Mouse (Mus musculus): ENCODE data around the gene Hrc.
A peak's percentile ranks its signal among the peaks of the same experiment; 100 is the strongest.

The Hrc gene

DNA sequence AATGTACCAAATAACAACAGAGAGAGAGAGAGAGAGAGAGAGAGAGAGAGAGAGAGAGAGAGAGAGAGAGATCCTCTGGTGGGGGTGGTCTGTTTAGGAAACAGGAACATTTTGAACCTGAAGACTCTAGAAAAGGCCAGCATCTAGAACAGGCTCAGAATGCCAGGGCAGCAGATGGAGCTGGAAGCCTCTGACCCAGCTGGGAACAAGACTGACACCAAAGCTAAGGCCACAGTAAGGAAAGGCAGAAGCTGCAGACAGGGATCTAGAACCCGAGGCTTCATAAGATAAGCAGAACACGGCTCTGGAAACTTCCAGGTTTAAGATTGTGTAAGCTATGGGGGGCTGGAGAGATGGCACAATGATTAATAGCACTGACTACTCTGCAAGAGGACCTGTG is 28.9 kb downstream of the Hrc start:
- no peak for DNase-seq (ENCODE audit: extremely low spot score, low read depth, low spot score)

DNA sequence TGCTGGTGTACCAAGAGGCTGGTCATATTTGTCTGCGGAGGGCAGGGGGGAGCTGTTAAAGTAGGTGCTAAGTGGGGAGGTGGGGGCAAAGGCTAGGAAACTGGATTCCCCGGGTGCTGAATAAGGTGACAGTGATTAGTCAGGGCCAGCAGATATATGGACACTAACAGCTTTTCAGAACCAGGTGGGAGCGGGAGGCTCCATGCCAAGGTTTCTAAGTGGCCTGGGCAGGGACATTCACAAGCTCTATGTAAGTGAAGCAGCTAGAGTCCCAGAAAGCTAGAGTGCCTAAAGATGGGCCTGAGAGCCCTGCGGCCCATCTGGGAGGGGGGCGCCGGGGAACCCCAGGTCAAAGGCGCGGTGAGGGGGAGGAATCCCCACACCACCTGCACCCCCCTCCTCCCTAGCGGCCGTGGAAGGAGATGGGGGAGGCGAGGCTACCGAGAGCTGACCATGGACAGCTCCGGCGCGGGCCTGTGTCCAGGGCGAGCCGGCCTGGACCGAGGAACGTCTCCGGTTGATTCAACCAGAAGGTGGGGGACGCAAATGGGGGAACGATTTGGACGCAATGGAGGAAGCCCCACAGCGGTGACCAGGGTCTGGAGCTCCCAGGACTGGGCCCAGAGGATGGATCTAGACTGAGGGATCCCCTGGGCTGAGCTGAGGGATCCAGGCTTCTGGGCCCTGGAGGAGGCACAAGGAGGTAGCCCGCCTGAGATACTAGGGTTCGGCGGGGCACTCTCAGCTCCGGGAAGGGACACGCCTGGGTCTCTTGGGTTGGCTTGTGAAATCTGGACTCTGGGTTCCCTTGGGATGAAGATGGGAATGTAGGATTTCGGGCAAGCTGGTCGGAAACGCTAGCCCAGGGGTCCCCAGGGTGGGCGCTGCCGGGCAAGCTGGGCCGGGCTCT is 30.9 kb downstream of the Hrc start:
- no peak for DNase-seq (ENCODE audit: extremely low spot score, low read depth, low spot score)

DNA sequence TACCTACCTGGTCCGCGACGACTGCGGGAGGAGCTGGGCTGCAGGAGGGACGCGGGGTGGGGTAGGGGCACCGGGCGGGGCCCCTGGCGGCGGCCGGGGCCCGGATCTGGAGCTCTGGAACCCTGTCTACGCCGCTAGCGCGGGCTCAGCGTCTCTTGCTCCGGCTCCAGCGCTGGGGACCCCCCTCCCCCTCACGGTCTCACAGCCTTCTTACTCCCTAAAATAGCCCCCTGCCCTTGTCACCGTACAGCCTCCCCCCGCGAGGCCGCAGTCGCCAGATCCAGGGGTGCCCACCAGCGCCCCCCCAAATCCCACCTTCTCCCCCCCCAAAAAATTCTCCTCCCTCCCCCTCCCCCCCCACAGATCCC is 31.5 kb downstream of the Hrc start, which contains the start of gene Ppfia3:
TSS of gene Ppfia3 (minus strand) at position 368 of the 368 bp plus-strand sequence.
- DNase-seq (ENCODE audit: extremely low spot score, low read depth, low spot score), result no peak

DNA sequence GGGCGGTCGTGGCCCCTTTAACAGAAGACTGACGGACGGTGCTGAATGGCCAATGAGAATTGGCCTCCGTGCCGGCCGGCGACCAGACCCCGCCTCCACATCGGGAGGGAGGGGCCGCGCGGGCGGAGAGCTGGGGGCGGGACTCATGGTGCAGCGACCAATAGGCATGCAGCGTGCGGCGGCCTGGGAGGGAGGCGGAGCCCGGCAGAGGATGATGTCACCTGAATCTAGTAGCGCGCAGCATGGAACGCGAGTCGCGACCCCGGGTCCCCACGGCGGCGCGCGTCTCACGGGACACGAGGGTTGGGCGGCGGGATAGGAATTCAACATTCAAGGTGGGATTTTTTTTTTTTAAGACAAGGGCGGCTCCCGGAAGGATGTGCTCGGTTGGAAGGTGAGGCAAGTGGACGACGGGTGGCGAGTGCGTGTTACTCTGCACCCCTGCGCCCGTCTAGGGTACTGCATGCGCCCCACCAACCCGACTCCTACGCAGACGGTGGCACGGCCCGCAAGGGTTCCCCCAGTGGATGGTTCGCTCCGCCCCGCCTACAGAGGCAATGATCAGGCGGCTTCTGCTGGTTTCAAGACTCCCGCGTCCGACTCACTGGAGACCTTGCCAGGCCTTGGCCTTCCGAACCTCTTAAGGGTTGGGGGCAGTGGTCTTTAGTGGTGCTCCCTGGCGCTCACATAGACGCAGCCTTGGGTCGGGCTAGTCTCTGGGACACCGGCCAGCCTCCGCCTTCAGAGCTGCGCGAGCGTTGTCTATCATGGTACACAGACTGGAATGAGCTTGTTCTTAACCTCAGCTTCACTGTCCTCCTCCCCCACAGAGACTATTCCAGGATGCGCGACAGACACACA is 32.2 kb downstream of the Hrc start:
- peak; percentile 82 for DNase-seq (ENCODE audit: extremely low spot score, low read depth, low spot score)

DNA sequence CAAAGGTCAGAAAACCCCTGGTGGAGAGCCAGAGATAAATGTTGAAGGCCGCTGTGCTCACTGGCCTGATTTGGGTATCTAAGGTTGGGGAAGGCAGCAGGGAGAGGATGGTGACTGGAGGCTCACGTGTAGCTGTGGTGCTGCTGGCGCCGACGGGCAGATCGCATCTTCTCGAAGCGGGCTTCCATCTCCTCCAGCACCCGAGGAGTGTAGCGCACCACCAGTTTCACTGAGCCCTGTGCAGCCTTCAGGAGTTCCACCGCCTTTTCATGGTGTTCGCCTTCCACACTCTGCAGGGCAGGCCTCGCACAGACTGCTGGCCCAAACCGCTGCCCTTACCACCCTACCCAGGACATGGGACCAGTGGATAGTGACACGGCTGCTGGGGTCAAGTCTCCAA is 33.1 kb downstream of the Hrc start:
- DNase-seq (ENCODE audit: extremely low spot score, low read depth, low spot score), result no peak

DNA sequence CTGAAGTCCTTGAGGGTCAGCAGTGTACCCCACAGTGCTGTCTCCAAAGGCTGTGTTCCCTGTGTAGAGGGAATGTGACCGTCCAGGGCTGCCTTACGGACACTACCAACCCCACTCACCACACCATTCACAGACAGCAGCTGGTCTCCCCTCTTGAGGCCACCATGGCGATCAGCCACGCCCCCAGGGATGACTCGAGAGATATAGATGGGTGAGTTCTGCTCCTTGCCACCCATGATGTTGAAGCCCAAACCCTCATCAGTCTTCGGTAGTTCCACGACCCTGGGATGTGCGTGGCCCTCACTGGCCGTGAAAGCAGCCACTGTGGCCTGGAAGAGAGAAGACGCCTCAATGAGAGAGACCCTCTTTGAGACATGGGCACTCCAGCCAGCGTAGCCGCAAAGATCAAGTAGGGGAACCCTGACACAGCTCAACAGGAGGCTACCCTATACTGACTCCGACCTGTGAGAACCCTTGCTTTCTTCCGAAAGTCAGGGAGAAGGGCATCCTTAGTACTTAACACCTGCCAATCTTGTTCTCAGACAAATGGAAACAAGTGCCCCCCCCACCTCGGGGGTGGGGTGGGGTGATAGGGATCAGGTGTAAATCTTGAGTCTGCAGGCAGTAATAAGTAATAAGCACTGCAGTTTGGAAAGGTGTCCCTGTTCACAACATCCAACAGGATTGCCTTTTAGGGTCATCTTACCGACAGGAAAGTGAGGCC is 34.1 kb downstream of the Hrc start:
- DNase-seq (ENCODE audit: extremely low spot score, low read depth, low spot score), result no peak

DNA sequence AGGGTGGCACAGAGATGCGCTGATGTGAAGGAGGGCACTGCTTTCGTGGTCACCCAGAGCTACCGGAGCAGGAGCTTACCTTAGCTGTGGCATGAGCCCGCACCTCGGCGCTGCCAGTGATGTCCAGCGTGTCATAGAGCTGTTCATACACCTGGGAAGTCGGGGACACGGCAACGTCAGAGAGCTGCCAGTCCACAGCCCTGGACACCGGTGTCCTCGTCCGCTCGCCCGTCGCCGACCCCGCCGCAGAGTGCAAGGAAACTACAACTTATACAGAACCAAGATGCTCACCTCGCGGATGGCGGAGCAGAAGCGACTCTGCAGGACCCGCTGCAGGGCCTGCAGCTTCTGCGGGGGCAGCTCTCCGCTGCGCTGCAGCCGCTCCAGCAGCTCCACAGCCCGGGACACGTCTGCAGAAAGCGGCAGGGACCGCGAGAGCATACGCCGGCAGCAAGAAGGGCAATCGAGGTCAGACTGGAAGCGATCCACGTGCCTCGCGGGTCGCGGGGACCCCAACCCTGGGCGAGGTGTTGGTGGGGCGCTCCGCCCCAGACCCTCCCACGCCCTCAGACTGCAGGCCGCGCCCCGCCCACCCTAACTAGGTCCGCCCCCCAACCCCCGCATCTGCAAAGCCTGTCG is 34.9 kb downstream of the Hrc start:
- no peak for DNase-seq (ENCODE audit: extremely low spot score, low read depth, low spot score)

DNA sequence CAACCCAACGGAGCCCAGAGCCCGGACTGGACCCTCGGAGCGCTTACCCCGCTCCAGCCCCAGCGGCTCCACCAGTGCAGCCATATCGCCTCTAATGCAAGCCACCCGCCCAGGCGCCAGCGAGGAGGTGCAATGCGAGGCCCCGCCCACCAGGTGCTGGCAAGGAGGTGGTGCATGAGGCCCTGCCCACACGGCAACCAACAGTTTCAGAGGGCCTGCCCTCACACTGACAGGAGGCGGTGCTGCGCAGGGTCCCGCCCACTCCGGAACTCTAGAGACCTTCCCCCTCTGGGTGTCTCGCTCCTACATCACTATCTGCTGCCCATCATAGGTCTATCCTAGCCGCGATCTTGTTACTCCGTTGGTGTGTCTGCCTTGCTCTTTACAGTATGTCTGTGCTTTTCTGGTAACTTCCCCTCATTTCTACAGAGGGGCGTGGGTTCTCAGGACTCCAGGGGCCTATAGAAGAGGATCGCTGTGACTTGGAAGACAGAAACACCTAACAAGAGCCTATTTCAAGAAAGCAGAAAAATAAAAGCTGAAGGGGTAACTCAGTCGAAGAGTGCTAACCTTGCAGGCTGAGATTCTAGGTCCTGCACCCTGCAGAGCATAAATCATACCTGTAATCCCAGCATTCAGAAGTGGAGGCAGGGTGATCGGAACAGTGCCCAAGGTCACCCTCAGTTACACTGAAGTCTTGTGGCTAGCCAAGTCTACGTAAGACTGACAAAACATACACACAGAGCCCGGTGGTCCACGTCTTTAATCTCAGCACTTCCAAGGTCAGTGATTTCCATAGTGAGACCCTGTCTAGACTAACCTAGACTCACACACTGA is 35.6 kb downstream of the Hrc start, which contains the start of gene Lin7b:
TSS of gene Lin7b (minus strand) at position 109 of the 837 bp plus-strand sequence.
- peak; percentile 49 for DNase-seq (ENCODE audit: extremely low spot score, low read depth, low spot score)

DNA sequence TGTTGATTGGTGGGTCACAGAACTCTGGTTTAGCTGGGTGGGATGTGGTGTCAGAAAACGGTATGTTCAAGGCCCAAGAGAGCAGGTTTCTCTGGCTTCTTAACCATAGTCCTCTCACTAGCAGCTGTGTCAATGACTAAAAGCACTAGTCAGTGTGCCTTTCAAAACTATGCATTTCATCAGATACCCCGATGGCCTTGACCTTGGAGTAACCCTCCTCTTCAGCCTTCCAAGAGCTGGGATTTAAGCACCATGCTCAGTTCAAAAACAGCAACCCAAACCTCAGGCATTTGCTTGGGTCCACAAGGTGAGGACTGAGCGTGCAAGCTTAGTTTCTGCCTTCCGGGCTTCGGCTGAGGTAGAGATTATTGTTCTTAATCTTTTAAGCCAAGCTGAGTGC is 37.3 kb downstream of the Hrc start:
- no peak for DNase-seq (ENCODE audit: extremely low spot score, low read depth, low spot score)

DNA sequence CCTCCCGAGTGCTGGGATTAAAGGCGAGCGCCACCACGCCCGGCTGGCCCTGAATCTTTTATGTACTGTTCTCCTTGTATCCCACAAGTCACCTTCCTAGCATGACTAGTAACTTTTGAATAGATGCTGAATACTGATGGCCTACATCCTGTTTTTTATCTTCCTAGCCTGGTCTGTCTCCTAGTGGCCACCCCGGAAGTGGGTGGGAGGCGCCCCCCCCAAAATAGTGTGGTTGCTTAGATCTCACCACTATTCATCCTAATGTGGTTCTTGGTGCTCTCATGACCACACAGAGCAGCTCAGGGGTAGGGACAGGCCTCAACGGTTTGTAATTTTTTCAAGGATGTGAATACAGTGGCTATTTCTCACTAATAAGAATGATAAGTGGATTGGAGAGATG is 39.5 kb downstream of the Hrc start:
- no peak for DNase-seq (ENCODE audit: extremely low spot score, low read depth, low spot score)

DNA sequence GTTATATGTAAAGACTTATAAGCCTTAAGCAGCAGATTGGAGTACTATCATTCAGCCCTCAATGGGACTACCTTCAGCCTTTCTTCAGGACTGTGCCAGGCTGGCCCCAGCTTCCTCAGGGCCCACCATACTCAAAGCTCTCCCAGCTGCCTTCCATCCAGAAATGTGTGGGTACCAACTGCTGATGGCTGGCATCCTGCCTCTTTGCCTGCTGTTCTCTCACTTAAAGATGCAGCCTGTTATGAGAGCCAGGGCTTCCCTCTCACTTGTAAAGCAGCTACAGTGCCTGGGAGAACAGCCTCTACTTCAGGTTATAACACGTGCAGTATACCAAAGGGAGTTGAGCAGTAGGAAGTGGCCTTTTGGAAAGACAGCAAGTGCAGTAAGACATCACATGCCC is 41.0 kb downstream of the Hrc start:
- DNase-seq (ENCODE audit: extremely low spot score, low read depth, low spot score), result no peak

DNA sequence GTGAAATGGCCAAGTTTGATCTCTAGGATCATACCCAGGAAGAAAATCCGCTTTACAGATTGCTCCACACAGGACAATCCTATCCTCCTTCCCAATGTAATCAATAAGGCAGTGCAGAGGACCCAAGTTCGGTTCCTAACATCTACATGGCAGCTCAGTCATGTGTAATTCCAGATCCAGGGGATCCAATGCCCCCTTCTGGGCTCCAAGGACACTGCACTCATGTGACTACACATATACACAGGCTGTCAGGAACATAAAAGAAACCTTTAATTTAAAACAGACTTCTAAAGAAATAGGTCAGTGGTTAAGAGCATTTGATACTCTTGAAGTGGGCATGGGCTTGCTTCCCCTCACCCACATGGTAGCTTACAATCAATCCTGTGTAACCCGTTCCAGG is 51.0 kb downstream of the Hrc start:
- DNase-seq (ENCODE audit: extremely low spot score, low read depth, low spot score), result no peak

All from hindlimb bud, embryonic 11.5 days (tissue).